8 mouse cellular contexts compared by ENCODE assay signal in genomic region chr2:31472406-31473065, GRCm38 (mm10). TPM values are rescaled to one million over a fixed set of nuclear protein-coding genes. Genes with fewer than 3 reads are reported as not detected.
DNase-seq lines count a peak whose midpoint lies in the region; ATAC-seq and TF ChIP-seq lines count a peak whose summit lies in the region.

No protein-coding gene starts in this region.

- no peak for TF ChIP-seq POLR2A in ES-Bruce4 (IDR thresholded peaks at IDR 0.05; ENCODE audit: insufficient read depth, low read length)

- no peak for TF ChIP-seq CTCF in ES-Bruce4 (IDR thresholded peaks at IDR 0.05; ENCODE audit: low read depth, low read length)
- TF ChIP-seq CTCF in lung, embryonic 14.5 days (IDR thresholded peaks at IDR 0.05; ENCODE audit: low read depth), result peak; percentile 82

- no peak overlapping the region for H3K27ac ChIP-seq in ES-Bruce4 (ENCODE audit: insufficient read depth, low read length)
- no peak overlapping the region for H3K27ac ChIP-seq in lung, embryonic 14.5 days (ENCODE audit: low read depth)
- H3K27ac ChIP-seq in forebrain, embryonic 10.5 days, result no peak overlapping the region

- peaks cover 22% of the 10 kb centered on the region for H3K36me3 ChIP-seq in ES-Bruce4 (ENCODE audit: control insufficient read depth, insufficient read depth, low read length, poor library complexity, severe bottlenecking)
- no peaks in the 10 kb centered on the region for H3K36me3 ChIP-seq in lung, embryonic 14.5 days (ENCODE audit: insufficient read depth)
- no peaks in the 10 kb centered on the region for H3K36me3 ChIP-seq in forebrain, embryonic 10.5 days (replicated peaks)

- H3K9me3 ChIP-seq in ES-Bruce4 (replicated peaks; ENCODE audit: control insufficient read depth, insufficient read depth, low read length, poor library complexity, severe bottlenecking), result no peaks in the 10 kb centered on the region
- H3K9me3 ChIP-seq in lung, embryonic 14.5 days (ENCODE audit: low read depth, low read length), result no peaks in the 10 kb centered on the region
- no peaks in the 10 kb centered on the region; the same call in 1 of the 2 replicates for H3K9me3 ChIP-seq in forebrain, embryonic 10.5 days

- H3K9ac ChIP-seq in ES-Bruce4 (ENCODE audit: low read depth, poor library complexity, severe bottlenecking), result peak overlapping the region; percentile 9; the same call in 1 of the 2 replicates
- no peak overlapping the region for H3K9ac ChIP-seq in lung, embryonic 14.5 days

- WGBS in lung, embryonic 14.5 days, result 43% methylated on average over 10 of the region's 10 CpGs
- 53% methylated on average over 10 of the region's 10 CpGs for WGBS in forebrain, embryonic 10.5 days

- no peaks in the 10 kb centered on the region for H3K27me3 ChIP-seq in ES-Bruce4 (ENCODE audit: control insufficient read depth, insufficient read depth, low read length, poor library complexity, severe bottlenecking)
- H3K27me3 ChIP-seq in lung, embryonic 14.5 days (ENCODE audit: insufficient read depth, low read length), result peaks cover 33% of the 10 kb centered on the region
- H3K27me3 ChIP-seq in forebrain, embryonic 10.5 days (ENCODE audit: poor library complexity, severe bottlenecking), result peaks cover 61% of the 10 kb centered on the region

- no peak overlapping the region for H3K4me3 ChIP-seq in ES-Bruce4 (ENCODE audit: low read depth, low read length)
- H3K4me3 ChIP-seq in lung, embryonic 14.5 days (ENCODE audit: low read depth, low read length), result no peak overlapping the region
- no peak overlapping the region for H3K4me3 ChIP-seq in forebrain, embryonic 10.5 days

- intact Hi-C loops in heart, postnatal 36 days (cut with DNase I), result loop anchor here (1.0 kb wide), 1 partner anchor 37 kb away; no protein-coding TSS in a partner anchor
- intact Hi-C loops in gastrocnemius, postnatal 14 days (cut with DNase I; ENCODE audit: low total_unique reads), result loop anchor here (2.0 kb wide), 1 partner anchor 38 kb away; no protein-coding TSS in a partner anchor

- ATAC-seq in lung, embryonic 14.5 days (ENCODE audit: insufficient read depth), result no peak

- TF ChIP-seq EP300 in ES-Bruce4 (IDR thresholded peaks at IDR 0.05; ENCODE audit: insufficient read depth, low read depth, low read length), result no peak

- DNase-seq in heart, postnatal 36 days, result peak; percentile 42 to 53
- no peak for DNase-seq in heart, adult 11 months
- peak; percentile 56 for DNase-seq in 416B (ENCODE audit: low read depth)
- DNase-seq in gastrocnemius, postnatal 14 days, result peak; percentile 28
- peak; percentile 75 for DNase-seq in lung, embryonic 14.5 days
- peak; percentile 74 for DNase-seq in thymus, postnatal 0 days (ENCODE audit: low spot score)
- DNase-seq in forebrain, embryonic 10.5 days (ENCODE audit: extremely low spot score, low spot score), result no peak

- no peak overlapping the region for H3K4me2 ChIP-seq in lung, embryonic 14.5 days

- H3K4me1 ChIP-seq in ES-Bruce4 (ENCODE audit: control insufficient read depth, insufficient read depth, low read length), result peaks cover 2% of the 10 kb centered on the region
- 0 out of 2 replicates have a peak, but pooled peaks cover 5% of the 10 kb centered on the region for H3K4me1 ChIP-seq in lung, embryonic 14.5 days (ENCODE audit: insufficient read depth)
- peaks cover 37% of the 10 kb centered on the region for H3K4me1 ChIP-seq in forebrain, embryonic 10.5 days

RNA-seq across cellular contexts. Expression of gene Ass1, which starts 2.5 kb away (rescaled TPM):
- 1 to 10 TPM; 3.9 to 6.8 TPM for total RNA-seq in heart, postnatal 36 days (2021)
- polyA plus RNA-seq in ES-Bruce4 (2011; ENCODE audit: insufficient read depth, insufficient read length, low read depth, missing spikeins), result 168 and 176 TPM in 2 replicates
- 1 to 10 TPM; 1.2 to 2.0 TPM for total RNA-seq in gastrocnemius, postnatal 14 days (2021)
- 9.1 and 9.5 TPM in 2 replicates for polyA plus RNA-seq in lung, embryonic 14.5 days (2014; fragmentation: Nextera tagmentation; extraction: Ambion mirVana)
- 23.9 and 24.1 TPM in 2 replicates for polyA plus RNA-seq in thymus, postnatal 0 days (2015; fragmentation: Nextera tagmentation; extraction: Ambion mirVana)
- 7.3 and 7.6 TPM in 2 replicates for polyA plus RNA-seq in forebrain, embryonic 10.5 days (2016; fragmentation: Nextera tagmentation; extraction: Ambion mirVana)

Comparison
In these comparisons a context has a peak if more than half of its experiments do, and no peak if none do; other contexts are left out.
1. DNase-seq: peak in heart, postnatal 36 days (2 of 2), 416B (single experiment), gastrocnemius, postnatal 14 days (single experiment), lung, embryonic 14.5 days (single experiment) and thymus, postnatal 0 days (single experiment); none in heart, adult 11 months (single experiment) and forebrain, embryonic 10.5 days (single experiment).